Mouse (Mus musculus) right cerebral cortex, adult 2 months (tissue): Measurements from ENCODE around the gene Ogfod2.

Experiments
- DNase-seq, 2 experiments: peaks; one replicate each; pipeline ENCODE4 v3.0.0; 2021 to 2022; ENCODE audit warnings: low spot score in 2 of 2

Gene Ogfod2

DNA sequence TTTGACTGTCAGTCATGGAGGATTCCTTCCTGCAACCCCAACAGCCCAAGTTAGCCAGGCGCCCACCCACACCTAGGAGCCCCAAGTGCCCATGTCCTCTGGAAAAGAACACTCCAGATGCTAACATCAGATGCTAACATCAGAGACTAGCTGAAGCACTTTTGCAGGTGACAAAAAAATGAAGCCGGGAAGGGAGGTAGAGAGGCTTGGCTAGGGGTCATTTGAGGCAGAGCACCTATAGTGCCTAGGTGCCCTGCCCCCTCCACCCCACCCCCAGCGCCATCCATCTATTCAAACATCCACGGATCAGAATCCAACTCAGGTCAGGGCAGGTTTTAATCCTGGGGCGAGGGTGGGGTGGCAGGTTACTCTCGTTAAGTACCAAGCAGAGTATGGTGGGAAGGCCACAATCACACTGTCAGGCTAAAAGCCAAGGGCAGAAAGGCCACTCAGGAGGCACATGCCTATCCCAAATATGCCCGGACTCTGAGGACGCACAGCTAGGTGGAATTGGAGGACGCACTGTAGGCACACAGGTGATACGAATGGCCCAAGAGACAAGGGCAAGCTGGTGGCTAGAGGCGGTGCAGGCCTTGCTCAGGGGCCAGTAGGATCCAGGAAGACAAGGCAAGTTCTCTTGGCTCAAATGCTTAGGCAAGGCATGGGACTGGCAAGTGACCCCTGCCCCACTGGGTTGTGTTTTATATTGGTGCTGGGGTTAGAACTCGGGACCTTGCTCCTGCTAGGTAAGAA, 18.1 kb upstream of the Ogfod2 start:
- no peak for DNase-seq

DNA sequence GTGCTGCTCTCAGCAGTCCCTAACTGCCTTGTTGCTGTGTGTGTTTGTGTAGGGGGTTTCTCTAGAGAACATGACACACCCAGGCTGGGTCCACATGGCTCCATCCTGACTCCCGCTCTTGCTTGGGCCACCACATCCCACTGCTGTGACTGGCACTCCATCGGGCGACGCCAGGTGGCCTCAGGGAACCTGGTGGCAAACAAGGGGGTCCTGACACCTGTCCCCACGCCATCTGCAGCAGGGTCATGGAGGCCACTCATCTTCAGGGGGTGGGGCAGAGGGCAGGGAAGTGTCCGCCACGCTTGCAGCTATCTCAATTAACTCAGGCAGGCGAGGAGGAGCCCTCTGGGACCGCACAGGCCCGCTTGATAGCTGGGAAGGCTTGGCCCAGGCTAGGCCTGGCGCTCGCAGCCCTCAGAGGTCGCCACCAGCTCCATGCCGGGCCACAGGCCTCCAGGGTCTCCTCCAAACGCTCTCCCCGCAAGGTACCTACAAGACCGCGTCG, 17.0 kb upstream of the Ogfod2 start:
- no peak for DNase-seq

DNA sequence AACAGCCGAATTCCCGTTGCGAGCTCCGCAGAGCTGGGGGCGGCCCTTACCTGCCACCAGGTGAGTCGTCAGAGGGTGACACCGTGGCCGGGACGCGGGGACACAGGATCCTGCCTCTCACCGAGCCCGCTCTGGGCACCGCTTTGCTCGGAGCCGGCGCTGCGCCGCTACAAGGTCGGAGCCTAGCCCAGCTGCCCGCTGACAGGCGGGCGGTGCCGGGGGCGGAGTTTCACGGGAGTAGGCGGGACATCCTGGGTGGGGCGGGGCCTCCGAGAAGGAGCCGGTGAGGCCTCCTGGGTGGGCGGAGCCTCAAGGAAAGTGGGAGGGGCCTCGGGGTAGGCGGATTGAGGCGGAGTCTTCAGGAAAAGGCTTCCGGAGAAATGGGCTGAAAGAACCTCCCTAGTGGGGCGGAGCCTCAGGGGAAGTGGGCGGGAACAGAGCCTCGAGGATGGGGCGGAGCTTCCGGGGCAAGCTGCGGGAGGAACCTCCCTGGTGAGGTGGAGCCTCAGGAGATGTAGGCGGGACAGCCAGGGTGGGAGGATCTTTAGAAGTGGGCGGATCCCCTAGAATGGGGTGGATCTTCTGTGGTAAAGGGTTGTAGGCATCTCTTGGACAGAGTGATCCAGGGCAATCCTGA, 16.4 kb upstream of the Ogfod2 start, which contains the start of gene Abcb9:
Gene Abcb9, minus strand, starts transcription at position 203 of the 637 bp plus-strand sequence.
- DNase-seq: peak; percentile 94 to 96

DNA sequence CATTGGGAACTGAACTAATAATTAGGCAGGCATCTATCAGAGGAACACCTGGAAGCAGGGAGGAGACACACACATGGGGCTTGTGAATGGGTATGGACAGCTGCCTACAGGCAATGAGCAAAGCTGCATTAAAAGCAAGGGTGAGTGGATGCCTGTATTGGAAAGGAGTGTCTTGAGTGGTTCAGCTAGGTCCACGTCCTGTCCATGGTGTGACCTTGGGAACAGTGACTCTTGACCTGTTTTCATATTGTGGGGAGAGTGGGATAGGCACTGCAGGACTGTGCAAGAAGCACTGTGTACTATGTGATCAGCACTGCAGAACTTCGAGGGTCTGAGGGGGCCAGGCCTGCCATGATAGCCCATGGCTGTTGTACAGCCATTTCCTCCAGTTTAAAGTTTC, 13.2 kb upstream of the Ogfod2 start:
- no peak for DNase-seq

DNA sequence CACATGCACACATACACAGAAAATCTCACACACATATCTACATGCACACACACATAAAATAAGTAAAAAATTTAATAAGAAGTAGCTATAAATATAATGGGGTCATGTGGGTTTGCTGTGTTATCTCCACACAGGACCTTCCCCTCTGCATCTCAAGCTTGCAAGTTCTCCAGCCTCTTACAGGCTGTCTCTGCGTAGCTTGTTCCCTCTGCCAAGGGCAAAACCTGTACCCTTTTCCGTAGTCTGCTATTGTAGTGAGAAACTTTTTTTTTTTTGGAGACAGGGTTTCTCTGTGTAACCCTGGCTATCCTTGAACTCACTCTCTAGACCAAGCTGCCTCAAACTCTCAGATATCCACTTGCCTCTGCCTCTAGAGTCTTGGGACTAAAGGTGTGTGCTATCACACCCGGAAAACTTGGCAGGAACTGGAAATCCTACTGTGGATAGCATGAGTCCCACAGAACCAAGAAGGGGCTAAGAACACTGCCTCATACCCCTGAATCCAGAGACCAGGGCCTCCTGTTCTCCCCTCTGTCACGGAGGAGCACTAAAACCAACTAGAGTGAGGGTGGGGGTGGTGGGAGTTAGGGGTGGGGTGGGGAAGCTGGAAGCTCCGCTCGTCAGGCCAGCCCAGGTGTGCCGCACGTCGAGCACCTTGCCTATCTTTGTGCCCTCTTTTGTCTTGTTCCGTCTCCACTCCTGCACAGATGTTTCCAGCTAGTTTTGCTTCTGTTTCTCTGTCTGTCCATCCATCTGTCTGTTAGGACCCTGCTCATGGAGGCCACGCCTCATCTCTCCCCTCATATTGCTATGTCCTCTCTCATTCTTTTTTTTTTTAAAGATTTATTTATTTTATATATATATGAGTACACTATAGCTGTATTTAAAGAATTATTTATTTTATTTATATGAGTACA, 11.7 kb upstream of the Ogfod2 start:
- DNase-seq: no peak

DNA sequence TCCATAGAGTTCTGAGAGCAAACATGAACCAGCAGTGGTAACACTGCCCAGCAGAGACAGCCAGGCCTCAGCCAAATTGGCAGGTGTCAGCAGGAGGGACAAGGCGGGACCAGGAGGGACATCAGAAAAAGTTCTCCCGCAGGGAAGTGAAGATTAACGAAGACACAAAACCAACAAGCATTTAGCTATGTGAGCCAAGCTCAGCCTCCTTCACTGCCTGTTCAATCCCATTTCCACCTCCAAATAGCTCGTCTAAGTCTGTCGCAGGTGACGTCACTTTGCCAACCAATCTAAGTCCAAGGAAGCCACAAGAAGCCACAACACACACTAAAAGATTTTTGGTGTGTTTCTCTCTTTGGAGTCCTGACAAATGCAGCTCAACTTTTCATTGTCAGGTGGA, 9.8 kb upstream of the Ogfod2 start:
- no peak for DNase-seq

DNA sequence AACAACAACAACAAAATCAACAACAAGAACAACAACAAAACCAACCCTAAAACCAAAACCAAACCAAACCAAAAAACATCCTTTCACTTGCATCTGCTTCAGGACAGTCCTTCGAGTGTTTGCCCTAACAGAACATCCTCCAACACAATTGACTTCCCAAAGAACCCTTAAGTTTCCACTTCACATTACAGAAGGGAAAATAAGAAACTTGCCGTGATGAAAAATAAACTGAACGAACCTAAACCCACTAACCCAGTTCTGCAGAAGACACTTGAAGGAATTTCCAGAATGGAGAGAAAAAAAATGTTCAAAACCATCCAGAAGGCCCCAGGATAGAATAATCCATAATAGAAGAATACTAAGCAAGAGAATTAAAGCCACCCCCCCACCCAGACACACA, 9.1 kb upstream of the Ogfod2 start:
- no peak for DNase-seq

DNA sequence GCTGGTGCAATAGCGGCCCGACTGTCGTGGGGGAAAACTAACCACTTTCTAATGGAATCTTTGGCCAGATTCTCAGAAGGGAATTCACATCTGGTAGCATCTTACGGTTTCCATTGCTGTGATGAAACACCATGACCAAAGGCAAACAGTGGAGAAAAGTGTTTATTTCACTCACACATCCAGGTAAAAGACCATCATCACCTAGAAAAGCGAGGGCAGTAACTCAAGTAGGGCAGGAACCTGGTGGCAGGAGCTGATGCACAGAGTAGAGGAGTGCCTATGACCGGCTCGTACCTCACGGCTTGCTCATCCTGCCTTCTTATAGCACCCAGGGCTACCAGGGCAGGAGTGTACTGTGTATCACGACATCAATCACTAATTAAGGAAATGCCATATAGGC, 8.5 kb upstream of the Ogfod2 start:
- no peak for DNase-seq

DNA sequence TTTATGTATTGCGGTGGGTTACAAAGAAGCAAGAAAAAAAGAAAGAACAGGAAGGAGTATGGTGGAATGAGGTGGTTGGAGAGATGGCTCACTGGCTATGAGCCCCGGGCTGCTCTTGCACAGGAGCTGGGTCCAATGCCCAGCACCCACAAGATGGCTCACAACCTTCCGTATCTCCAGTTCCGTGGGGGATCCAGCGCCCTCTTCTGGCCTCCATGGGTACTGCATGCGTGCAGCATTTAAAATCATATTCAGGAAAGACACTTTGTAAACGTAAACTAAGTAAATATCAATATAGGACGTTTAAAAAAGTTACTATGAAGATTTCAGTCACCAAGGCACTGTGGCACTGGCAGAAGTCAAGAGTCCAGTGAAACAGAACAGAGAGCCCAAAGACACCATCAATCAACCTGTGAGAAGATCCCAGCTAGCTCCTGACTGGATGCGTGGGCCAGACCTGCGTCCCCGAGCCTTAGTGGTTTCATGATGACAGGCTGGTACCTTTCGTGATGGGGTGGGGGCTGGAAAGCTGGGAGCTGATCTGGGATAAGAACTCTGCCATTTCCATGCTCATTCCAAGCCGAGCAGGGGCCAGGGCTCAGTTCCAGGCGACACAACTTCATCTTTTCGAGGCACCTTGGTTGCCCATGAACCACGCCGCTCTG, 888 bp upstream of the Ogfod2 start:
- no peak for DNase-seq

DNA sequence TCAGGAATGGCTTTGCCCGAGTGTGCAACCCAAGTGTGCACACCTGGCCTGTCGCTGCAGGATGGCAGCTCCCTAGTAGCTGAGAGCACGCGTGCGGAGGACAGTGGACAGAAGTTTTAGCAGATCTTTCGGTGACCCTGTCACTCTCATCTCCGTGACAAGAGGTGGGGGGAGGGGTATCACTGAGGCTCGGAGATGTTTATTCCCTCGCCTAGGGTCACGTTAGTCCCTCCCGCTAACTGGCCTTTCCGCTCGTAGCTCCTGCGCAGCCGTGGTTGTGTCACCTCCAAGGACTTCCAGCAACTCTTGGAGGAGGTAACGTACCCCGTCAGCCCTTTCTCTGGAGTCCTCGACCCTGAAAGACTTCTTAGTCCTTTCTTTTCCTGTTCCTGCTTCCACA, 434 bp downstream of the Ogfod2 start:
- DNase-seq: no peak

DNA sequence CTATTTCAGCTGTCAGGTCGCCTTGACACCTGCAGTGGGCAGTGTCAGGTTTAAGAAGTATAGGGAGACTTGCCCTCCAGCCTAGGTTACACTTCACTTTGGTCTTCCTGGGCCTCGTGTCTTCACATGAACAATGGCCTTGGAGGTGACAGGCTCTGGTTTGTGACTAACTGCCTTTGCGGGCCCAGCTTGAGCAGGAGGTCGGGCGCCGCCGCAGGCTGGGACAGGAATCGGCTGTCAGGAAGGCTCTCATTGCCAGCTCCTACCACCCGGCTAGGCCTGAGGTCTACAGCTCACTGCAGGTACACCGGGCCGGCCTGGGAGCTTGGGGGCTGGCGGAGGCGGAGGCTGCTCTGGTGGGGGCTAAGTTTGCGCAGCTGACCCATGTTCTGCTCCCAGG, 933 bp downstream of the Ogfod2 start:
- DNase-seq: peak; percentile 64 to 73

DNA sequence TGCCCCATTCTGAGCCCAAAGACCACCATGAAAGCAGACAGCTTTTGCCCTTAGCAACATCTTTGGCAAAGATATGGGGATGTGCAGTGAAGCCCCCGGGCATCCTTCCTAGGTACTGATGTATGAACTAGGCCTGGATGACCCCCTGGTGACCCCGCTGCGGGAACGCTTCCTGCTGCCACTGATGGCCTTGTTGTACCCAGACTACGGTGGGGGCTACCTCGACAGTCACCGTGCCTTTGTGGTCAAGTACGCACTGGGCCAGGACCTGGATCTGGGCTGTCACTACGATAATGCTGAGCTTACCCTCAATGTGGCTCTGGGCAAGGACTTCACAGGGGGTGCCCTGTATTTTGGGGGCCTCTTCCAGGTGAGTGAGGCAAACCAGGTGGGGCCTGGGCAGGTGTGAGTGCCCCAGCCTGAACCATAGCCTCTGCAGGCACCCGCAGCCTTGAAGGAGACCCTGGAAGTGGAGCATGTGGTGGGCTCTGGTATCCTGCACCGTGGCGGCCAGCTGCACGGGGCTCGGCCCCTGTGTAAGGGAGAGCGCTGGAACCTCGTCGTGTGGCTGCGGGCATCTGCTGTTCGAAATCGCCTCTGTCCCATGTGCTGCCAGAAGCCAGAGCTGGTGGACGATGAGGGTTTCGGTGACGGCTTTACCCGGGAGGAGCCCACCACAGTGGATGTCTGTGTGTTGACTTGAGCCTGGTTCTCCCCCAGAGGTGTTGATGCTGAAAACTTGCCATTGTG, 2.4 kb downstream of the Ogfod2 start:
- no peak for DNase-seq

DNA sequence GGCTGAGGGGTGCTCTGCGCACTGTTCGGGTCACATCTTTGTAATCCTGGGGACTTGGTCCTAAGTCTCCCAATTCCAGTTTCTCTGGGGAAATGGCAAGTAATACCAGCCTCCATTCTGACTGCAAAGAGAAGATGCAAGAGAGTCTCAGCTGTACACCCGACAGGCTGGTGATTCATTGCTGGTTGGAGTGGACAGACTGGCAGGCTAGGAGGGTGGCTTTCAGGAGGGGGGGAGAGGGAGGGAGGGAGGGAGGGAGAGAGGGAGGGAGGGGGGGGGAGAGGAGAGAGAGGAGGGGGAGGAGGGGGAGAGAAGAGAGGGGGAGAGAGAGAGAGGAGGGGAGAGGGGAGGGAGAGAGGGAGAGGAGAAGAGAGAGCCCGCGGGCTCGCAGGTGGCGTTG, 3.4 kb downstream of the Ogfod2 start:
- DNase-seq: no peak

DNA sequence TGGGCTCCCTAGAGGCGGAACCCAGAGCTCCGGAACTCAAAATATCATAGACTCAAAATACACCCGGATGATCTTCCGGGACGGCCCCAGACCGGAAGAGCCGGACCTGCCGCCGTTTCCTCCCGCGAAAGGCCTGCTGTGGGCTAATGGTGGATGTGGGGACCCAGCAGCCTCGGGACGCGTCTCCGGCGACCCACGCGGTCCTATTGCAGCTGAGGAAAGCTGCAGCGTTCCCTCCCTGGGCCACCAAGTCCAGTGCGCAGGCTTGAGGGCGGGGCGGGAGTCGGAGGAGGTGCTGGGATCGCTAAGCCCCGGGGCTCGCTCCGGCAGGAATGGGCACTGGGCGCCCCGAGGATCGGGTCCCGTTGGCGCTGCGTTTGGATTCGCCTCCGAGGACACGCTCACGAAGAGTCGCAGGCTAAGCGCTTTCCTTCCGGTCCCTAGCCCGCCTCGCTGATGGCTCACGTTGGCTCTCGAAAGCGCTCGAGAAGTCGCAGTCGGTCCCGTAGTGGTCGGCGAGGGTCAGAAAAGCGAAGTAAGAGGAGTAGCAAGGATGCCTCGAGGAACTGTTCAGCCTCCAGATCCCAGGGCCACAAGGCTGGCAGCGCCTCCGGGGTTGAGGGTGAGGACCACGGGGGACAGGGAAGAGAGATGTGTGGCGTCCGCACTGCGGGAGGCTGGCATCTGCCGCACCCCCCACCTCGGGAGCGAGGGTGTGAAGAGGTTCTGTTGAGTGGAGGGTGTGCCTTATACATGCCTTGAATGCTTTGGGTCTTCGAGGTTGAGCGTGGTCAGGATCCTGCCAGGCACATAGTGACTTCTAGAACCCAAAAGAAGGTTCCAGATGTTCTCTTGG, 4.1 kb downstream of the Ogfod2 start, which contains the start of gene Arl6ip4:
Gene Arl6ip4, plus strand, starts transcription at position 100 of the 856 bp plus-strand sequence.
- DNase-seq: peak; percentile 85

DNA sequence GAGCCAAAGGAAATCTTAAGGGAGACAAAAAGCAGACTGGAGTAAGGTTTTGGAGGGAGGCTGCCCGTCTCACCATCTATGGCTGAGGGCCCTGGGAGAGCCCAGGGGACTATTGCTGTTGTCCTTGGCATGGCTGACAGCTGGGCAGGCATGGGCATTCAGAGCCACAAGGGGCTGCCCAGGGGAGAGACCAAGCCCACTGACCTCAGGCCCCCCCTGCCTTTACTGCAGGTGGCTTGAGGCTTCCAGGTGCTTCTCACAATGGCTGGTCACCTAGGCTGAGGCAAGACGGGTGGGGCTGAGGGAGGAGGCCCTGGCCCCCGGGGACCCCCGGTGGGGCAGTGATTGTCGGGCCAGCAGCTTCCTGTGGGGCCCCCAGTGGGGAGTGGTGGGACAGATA, 7.1 kb downstream of the Ogfod2 start:
- no peak for DNase-seq

DNA sequence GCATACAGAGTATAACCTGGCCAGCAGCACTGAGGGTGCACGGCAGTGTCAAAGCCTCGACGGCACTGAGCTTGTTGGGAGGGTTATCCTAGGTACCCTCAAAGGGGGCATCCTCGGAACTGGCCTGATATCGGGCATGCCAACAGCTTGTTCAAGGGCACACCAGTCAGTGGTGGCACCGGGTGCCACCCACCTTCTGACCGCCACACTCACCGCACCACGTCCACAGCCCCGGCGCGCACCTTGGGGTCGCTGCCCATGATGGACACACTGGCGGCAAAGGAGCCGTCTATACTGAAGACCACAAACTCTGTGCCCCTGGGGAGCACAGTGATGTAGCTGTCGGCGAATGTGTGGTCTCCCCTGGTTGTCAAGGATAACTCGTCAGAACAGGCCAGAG, 10.3 kb downstream of the Ogfod2 start:
- no peak for DNase-seq

DNA sequence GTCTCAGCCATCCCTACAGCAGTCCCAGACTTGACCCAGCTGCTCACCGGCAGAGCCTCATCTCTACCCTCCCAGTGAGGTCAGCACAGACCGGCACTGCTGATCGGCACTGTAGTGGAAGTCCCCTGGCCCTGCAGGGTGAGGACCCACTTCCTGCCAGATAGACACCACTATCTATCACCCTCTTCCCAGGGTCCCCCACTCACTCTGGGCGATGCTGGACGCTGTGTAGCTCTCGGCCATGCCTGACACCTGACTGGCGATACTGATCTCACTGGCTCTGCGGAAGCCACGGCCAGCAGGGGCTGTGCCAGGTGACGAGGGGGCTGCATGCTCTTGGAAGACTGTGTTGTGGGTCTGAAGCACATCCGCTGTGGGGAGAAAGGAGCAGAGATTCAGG, 13.0 kb downstream of the Ogfod2 start:
- DNase-seq: no peak

DNA sequence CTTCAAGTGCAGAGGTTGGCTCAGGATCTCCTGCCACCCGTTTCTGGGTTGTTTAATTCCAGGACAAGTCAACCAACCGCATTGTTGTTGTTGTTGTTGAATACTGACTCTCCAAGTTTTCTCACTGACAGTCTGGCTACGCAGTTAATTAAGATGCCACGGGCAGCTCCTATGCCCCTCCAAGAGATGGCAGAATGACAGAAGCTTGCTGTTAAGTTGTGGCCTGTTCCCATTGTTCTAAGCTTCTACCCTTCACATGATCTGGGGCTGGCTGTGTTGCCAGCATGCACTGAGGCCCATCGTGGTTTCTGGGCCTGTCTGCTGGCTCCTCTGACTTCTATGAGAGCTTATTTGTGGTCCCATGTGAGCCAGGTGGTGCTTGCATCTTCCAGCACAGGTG, 22.2 kb downstream of the Ogfod2 start:
- no peak for DNase-seq

DNA sequence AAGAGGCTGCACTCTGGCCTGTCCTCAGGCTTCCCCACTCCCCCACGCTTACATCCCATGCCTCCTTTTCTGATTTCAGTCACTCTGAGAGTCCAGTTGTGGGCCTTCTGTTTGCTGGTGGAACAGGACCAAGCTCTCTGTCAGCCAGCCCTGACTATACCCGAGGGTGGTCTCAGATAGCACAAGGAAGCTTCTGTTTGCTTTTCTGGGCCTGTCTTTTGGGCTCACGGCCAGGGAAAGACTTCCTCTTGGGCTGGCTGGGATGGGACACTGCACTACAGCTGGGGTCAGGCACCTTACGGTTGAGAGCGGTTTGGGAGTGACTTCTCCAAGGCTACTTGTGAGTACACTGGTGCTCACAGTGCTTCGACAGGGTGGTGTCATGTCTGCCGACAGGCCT, 26.0 kb downstream of the Ogfod2 start:
- DNase-seq: no peak

DNA sequence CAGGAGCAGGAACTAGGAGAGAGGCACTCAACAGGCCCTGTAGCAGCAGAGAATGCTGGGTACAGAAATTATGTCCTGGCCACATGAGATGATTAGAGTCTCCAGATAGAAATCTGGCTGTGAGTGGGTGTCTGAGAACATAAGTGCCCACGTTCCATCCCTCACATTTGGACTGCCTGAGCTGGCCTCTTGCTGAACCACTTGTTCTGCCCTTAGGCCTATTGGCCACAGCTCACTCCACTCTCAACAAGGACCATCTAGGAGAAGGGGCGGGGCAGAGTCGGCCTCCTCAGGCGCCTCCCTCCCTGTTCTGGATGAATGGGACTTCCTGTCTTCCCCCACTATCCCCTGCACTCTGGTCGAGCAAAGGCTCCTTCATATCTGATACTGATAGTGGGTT, 36.9 kb downstream of the Ogfod2 start:
- no peak for DNase-seq
